Mouse (Mus musculus): ENCODE data around the gene Gm4744. TPM values are rescaled to one million over a fixed set of nuclear protein-coding genes. Genes with fewer than 3 reads are reported as not detected.

The Gm4744 gene
- not detected for total RNA-seq (2023)

GRCm38 (mm10) chr6:40951770-40952169 lies at the start of gene Gm4744:
Gm4744 (minus strand) TSS chr6:40951870.

GRCm38 (mm10) chr6:40999379-40999778 lies 47.7 kb upstream of the Gm4744 start, which contains the start of gene Gm2663:
Gm2663 (minus strand) TSS chr6:40999479.

GRCm38 (mm10) chr6:40964454-40964853 lies 12.8 kb upstream of the Gm4744 start, which contains the start of gene 1810009J06Rik:
1810009J06Rik (plus strand) TSS chr6:40964754.

GRCm38 (mm10) chr6:40940457-40940856 lies 11.2 kb downstream of the Gm4744 start, which contains the start of gene 1700074P13Rik:
1700074P13Rik (minus strand) TSS chr6:40940557.

GRCm38 (mm10) chr6:40900287-40900686 lies 51.4 kb downstream of the Gm4744 start, which contains the start of gene Prss58:
Prss58 (minus strand) TSS chr6:40900387.

Other genes starting within 250 kb of the Gm4744 start
- not detected for gene Moxd2, start 64.4 kb downstream of the Gm4744 start, total RNA-seq (2023)
- not detected for gene Prss58, start 51.5 kb downstream of the Gm4744 start, total RNA-seq (2023)
- gene 1700074P13Rik, start 11.3 kb downstream of the Gm4744 start, total RNA-seq (2023) = not detected
- not detected for gene 1810009J06Rik, start 12.9 kb upstream of the Gm4744 start, total RNA-seq (2023)
- gene Gm2663, start 47.6 kb upstream of the Gm4744 start, total RNA-seq (2023) = not detected
- gene 2210010C04Rik, start 83.6 kb upstream of the Gm4744 start, total RNA-seq (2023) = not detected

Data from neutrophil, adult 83 days (primary cell).